Mouse (Mus musculus) hindbrain, embryonic 16.5 days (tissue): Measurements from ENCODE around the gene Neurod1. TPM values are rescaled to one million over a fixed set of nuclear protein-coding genes. Genes with fewer than 3 reads are reported as not detected.

ENCODE experiments used
- ATAC-seq: fragments of 200-750 bp; cut with Nextera tagmentation; 2 replicates; pipeline ENCODE4 v1.8.0; 2017; ENCODE audit warnings: moderate TSS enrichment, moderate library complexity
- H3K27ac ChIP-seq: fragments of 300-500 bp; sonication (generic); 2 replicates; pipeline ENCODE4 v1.5.1; 2014; ENCODE audit warnings: low read depth, mild to moderate bottlenecking, control low read depth, low read length, moderate library complexity
- H3K27me3 ChIP-seq: fragments of 300-500 bp; sonication (generic); replicated peaks from 2 replicates; pipeline ENCODE4 v1.6.1; 2014; ENCODE audit warnings: low read length; ENCODE audit not compliant: control insufficient read depth, insufficient read depth
- H3K36me3 ChIP-seq: fragments of 300-500 bp; sonication (generic); 2 replicates; pipeline ENCODE4 v1.6.1; 2014; ENCODE audit warnings: mild to moderate bottlenecking, low read length, moderate library complexity, mixed read lengths; ENCODE audit not compliant: control insufficient read depth, insufficient read depth
- H3K4me1 ChIP-seq: fragments of 300-500 bp; sonication (generic); 2 replicates; pipeline ENCODE4 v1.6.1; 2014; ENCODE audit warnings: low read depth, low read length; ENCODE audit not compliant: control insufficient read depth, insufficient read depth
- H3K4me2 ChIP-seq: fragments of 300-500 bp; sonication (generic); 2 replicates; pipeline ENCODE4 v1.6.1; 2014; ENCODE audit warnings: mild to moderate bottlenecking, low read length, control low read depth, moderate library complexity
- H3K4me3 ChIP-seq: fragments of 300-500 bp; sonication (generic); 2 replicates; pipeline ENCODE4 v1.5.1; 2014; ENCODE audit warnings: mild to moderate bottlenecking, low read length, control low read depth, moderate library complexity
- H3K9ac ChIP-seq: fragments of 300-500 bp; sonication (generic); 2 replicates; pipeline ENCODE4 v1.6.1; 2014; ENCODE audit warnings: low read depth, mild to moderate bottlenecking, control low read depth, low read length, moderate library complexity
- H3K9me3 ChIP-seq: fragments of 300-500 bp; sonication (generic); 2 replicates; pipeline ENCODE4 v1.6.1; 2014; ENCODE audit warnings: mild to moderate bottlenecking, low read length, moderate library complexity; ENCODE audit not compliant: control insufficient read depth
- WGBS: fragments of 180-500 bp; shearing (Covaris S2); extraction: QIAGEN DNeasy Blood & Tissue Kit; methylation state at CpG from one replicate; pipeline ENCODE4 v1.1.7; 2014; 5-methylcytosine and 5-hydroxymethylcytosine counted together
- polyA plus RNA-seq: library from polyadenylated mRNA; unstranded; fragments of >200 nt; fragmentation: Nextera tagmentation; extraction: Ambion mirVana; gene quantifications from 2 replicates; pipeline ENCODE4 v1.2.1, GENCODE M21; 2015

Gene Neurod1
- polyA plus RNA-seq, 1 experiment from 2014 or later: 49.2 TPM

DNA sequence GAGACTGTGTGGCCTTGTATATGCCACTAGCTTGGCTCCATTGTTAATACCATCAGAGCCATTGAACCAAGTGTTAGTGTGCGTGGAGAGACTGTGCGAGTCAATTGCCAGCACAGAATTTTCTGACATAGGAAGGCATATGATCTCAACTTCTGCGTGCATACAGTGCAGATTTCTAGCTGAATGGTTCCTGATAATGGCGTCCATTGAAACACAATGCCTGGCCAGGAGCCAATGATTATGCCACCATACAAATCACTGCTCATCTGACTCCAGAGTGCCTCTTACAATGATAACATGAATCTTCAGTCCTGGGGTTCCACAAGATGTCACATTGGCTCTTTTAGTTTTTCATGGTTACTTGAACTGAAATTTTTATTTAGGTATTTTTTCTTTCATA, 7.2 kb downstream of the Neurod1 start:
- 39% methylated on average over 4 of the region's 4 CpGs for WGBS
- Histone ChIP-seq H3K4me1 (no peaks in the 10 kb centered on the region; the same call in 1 of the 2 replicates), H3K9me3 (no peaks in the 10 kb centered on the region), H3K4me2 (no peak overlapping the region), H3K36me3 (no peaks in the 10 kb centered on the region), H3K27me3 (no peaks in the 10 kb centered on the region), H3K4me3 (no peak overlapping the region), H3K27ac (no peak overlapping the region), H3K9ac (no peak overlapping the region)
- ATAC-seq: peak; percentile 45; the same call in 1 of the 2 replicates

DNA sequence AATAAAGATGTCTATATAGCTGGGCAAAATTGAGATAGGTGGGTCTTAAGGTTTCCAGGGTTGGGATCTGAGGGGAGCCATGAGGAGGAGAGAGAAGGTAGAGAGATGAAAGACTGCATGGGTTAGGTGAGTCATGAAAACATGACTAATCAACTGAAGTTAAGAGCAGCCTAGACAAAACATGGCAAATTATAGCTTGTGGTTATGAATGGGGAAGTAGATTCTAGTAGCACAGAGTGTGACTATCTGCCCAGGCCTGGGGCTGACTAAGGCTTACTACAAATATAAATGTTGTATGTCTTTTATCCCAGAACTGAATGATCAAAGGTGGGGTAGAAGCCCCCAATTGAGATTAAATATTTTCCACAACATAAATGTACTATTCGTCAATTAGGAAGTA, 9.4 kb downstream of the Neurod1 start:
- Histone ChIP-seq H3K9me3 (no peaks in the 10 kb centered on the region), H3K27me3 (no peaks in the 10 kb centered on the region), H3K27ac (no peak overlapping the region), H3K36me3 (no peaks in the 10 kb centered on the region), H3K4me2 (no peak overlapping the region), H3K9ac (no peak overlapping the region), H3K4me1 (no peaks in the 10 kb centered on the region), H3K4me3 (no peak overlapping the region)
- ATAC-seq: no peak
- 75% methylated on average over 1 of the region's 1 CpGs for WGBS

DNA sequence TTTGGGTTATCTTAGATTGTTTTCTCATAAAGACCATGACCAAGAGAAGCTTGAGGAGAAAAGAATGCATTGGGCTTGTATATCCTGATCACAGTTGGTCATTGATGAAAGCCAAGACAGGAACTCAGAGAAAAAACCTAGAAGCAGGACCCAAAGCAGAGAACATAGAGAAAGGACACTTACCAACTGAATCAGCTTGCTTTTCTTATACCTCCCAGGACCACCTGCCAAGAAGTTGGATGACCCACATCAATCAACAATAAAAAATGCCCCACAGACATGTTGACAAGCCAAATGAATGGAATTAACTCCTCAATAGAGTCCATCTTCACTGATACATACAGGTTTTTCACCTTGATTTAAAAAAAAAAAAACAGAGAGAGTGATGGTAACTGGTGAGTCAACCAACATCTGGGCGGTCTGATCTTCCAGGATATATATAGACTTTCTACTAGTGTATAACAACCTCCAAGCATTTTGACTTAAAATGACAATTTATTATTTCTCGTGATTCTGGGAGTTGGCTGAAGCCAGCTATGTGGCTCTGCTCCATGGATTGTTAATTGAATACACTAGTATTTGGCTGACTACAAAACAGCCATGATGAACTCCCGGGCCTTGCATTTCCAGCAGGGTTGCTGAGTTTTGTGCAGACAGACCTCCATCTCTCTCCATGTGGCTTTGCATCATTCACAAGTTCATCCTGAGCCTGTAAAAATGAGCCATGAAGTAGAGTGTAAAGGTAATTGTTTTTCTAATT, 12.5 kb downstream of the Neurod1 start:
- H3K27ac ChIP-seq: no peak overlapping the region
- no peak overlapping the region for H3K9ac ChIP-seq
- no peaks in the 10 kb centered on the region for H3K4me1 ChIP-seq
- WGBS: 89% methylated on average over 3 of the region's 3 CpGs
- no peak overlapping the region for H3K4me3 ChIP-seq
- no peaks in the 10 kb centered on the region for H3K27me3 ChIP-seq
- no peaks in the 10 kb centered on the region for H3K9me3 ChIP-seq
- ATAC-seq: no peak
- no peaks in the 10 kb centered on the region for H3K36me3 ChIP-seq
- H3K4me2 ChIP-seq: no peak overlapping the region

DNA sequence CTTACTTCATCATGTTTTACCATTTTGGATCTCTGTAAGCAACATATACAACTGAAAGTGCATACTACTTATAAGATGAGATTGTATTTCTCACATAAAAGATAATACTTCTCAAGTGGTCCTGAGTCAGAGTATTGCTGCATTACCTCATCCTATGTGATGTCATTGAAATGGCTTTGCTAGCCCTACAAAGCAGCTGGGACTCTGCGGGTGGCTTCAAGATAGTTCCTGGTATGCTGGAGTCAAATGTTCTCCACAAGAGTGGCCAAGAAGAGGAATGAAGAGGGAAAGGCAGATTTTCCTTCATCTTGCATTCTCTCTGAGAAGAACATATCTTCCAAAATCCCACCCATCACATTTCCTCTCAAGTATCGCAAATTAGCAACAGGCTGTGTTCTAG, 13.2 kb downstream of the Neurod1 start:
- WGBS: 96% methylated on average over 2 of the region's 2 CpGs

DNA sequence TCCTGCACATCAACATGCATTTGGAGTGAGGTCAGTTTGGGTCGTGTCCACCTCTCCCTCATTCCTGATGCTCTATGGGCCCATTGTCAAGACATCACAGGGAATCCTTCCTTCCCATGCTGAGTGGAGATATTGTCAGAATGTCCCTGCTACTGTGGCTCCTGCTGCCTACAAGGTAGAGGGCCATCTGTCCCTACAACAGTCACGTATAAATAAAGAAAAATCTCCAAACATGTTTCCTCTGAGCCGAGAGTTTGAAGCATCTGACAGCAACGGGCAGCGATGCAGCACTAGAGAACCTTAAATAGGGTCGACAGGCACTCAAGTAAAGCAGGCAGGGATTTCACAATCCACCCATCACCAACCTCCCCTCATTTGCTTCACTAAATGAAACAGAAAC, 13.6 kb downstream of the Neurod1 start:
- 77% methylated on average over 6 of the region's 6 CpGs for WGBS
- Histone ChIP-seq H3K4me1 (no peaks in the 10 kb centered on the region), H3K27me3 (no peaks in the 10 kb centered on the region), H3K4me3 (no peak overlapping the region), H3K9me3 (no peaks in the 10 kb centered on the region), H3K4me2 (no peak overlapping the region), H3K27ac (no peak overlapping the region), H3K36me3 (no peaks in the 10 kb centered on the region), H3K9ac (no peak overlapping the region)
- ATAC-seq: no peak

More for the DNA sequence above, 13.2 kb downstream of the Neurod1 start:
- ATAC-seq: no peak
- Histone ChIP-seq H3K27ac (no peak overlapping the region), H3K4me1 (no peaks in the 10 kb centered on the region), H3K9me3 (no peaks in the 10 kb centered on the region), H3K9ac (no peak overlapping the region), H3K4me2 (no peak overlapping the region), H3K27me3 (no peaks in the 10 kb centered on the region), H3K4me3 (no peak overlapping the region), H3K36me3 (no peaks in the 10 kb centered on the region)

DNA sequence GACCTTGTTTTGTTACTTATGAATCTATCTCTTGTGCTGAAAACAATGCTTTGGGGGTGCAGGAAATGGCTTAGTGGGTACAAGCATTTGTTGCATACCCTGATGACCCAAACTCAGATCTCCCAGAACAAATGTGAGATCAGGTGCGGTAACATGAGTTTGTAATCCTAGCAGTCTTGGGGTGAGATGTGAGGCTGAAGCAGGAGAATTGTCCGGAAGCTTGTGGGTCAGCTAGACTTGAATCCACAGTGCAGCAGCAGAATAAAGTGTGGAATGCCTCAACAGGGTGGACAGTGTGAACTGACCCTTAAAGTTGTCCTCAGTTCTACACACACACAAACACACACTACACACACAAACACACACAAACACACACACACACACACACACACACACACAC, 14.3 kb downstream of the Neurod1 start:
- 95% methylated on average over 2 of the region's 2 CpGs for WGBS
- Histone ChIP-seq H3K27ac (no peak overlapping the region), H3K4me3 (no peak overlapping the region), H3K9me3 (no peaks in the 10 kb centered on the region), H3K4me2 (no peak overlapping the region), H3K27me3 (no peaks in the 10 kb centered on the region), H3K36me3 (no peaks in the 10 kb centered on the region), H3K4me1 (no peaks in the 10 kb centered on the region), H3K9ac (no peak overlapping the region)
- ATAC-seq: no peak

- peaks cover 4% of the 10 kb centered on the region; the same call in 1 of the 2 replicates for H3K27me3 ChIP-seq
- no peak overlapping the region for H3K4me2 ChIP-seq
- H3K9ac ChIP-seq: no peak overlapping the region
- no peak for ATAC-seq
- peaks cover 7% of the 10 kb centered on the region for H3K4me1 ChIP-seq
- H3K27ac ChIP-seq: no peak overlapping the region
- no peak overlapping the region for H3K4me3 ChIP-seq
- H3K36me3 ChIP-seq: no peaks in the 10 kb centered on the region
- no peaks in the 10 kb centered on the region for H3K9me3 ChIP-seq
Observed at GRCm38 (mm10) chr2:79430061-79430460, 26.5 kb downstream of the Neurod1 start.

GRCm38 (mm10) chr2:79429650-79430049, 26.9 kb downstream of the Neurod1 start:
- ATAC-seq: no peak
- Histone ChIP-seq H3K4me3 (no peak overlapping the region), H3K27me3 (peaks cover 4% of the 10 kb centered on the region; the same call in 1 of the 2 replicates), H3K4me1 (peaks cover 7% of the 10 kb centered on the region), H3K27ac (no peak overlapping the region), H3K9ac (no peak overlapping the region), H3K36me3 (no peaks in the 10 kb centered on the region), H3K9me3 (no peaks in the 10 kb centered on the region), H3K4me2 (no peak overlapping the region)
- 11% methylated on average over 6 of the region's 6 CpGs for WGBS

DNA sequence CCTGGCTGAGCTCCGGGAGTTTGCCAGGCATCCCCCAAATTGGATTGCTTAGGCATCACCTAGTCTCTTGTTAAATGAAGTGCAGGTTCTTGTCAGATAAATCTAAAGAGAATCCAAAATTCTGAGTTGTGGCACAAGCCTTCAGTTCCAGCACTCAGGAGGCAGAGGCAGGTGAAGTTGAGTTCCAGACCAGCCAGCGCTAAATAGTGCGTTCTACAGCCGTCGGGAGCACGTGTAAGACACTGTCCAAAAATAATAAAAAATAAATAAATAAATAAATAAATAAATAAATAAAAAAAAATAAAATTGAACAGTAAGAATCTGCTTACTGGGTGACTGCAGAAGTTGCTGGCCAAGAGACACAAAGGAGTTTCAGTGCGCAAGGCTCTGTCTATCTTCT, 27.4 kb downstream of the Neurod1 start:
- ATAC-seq: no peak
- H3K4me3 ChIP-seq: peak overlapping the region; percentile 43
- H3K4me1 ChIP-seq: peaks cover 7% of the 10 kb centered on the region
- H3K9ac ChIP-seq: 0 out of 2 replicates have a peak overlapping the region, but pooled peaks have one; percentile 46
- peak overlapping the region; percentile 77 for H3K4me2 ChIP-seq
- 16% methylated on average over 7 of the region's 7 CpGs for WGBS
- peaks cover 4% of the 10 kb centered on the region; the same call in 1 of the 2 replicates for H3K27me3 ChIP-seq
- no peaks in the 10 kb centered on the region for H3K36me3 ChIP-seq
- H3K9me3 ChIP-seq: no peaks in the 10 kb centered on the region
- no peak overlapping the region for H3K27ac ChIP-seq
